Mouse (Mus musculus) MEL (cell line): ENCODE data around the gene Aplp1.

Source experiments
- BHLHE40 ChIP-seq: IDR thresholded peaks from 2 replicates; pipeline ENCODE4 v1.6.1; 2012; ENCODE audit warnings: low read depth, mild to moderate bottlenecking, inconsistent platforms, low read length, improper control_type of control experiment, borderline replicate concordance
- CTCF ChIP-seq, 3 experiments: IDR thresholded peaks in 2 of 3; conservative IDR thresholded peaks in 1 of 3; 2 replicates each; pipeline ENCODE4 v1.5.1; 2011 to 2012; ENCODE audit warnings: low read length in 3 of 3, low read depth in 2 of 3, mild to moderate bottlenecking in 2 of 3, improper control_type of control experiment in 1 of 3, inconsistent platforms in 1 of 3, mixed read lengths in 1 of 3, moderate library complexity in 1 of 3; ENCODE audit not compliant: control insufficient read depth in 1 of 3, insufficient read depth in 1 of 3, poor library complexity in 1 of 3, severe bottlenecking in 1 of 3
- GATA1 ChIP-seq: IDR thresholded peaks from 2 replicates; pipeline ENCODE4 v1.6.1; 2011; ENCODE audit warnings: low read depth, low read length, improper control_type of control experiment
- HCFC1 ChIP-seq: IDR thresholded peaks from 2 replicates; pipeline ENCODE4 v1.6.1; 2012; ENCODE audit warnings: low read depth, mild to moderate bottlenecking, inconsistent platforms, low read length, improper control_type of control experiment, moderate library complexity
- MAX ChIP-seq: IDR thresholded peaks from 2 replicates; pipeline ENCODE4 v1.6.1; 2011; ENCODE audit warnings: low read length, improper control_type of control experiment
- MAZ ChIP-seq: IDR thresholded peaks from 2 replicates; pipeline ENCODE4 v1.6.1; 2012; ENCODE audit warnings: low read depth, mild to moderate bottlenecking, inconsistent platforms, low read length, improper control_type of control experiment
- MYC ChIP-seq: IDR thresholded peaks from 2 replicates; pipeline ENCODE4 v1.6.1; 2011; ENCODE audit warnings: low read depth, mild to moderate bottlenecking, low read length, improper control_type of control experiment, moderate library complexity
- NRF1 ChIP-seq: IDR thresholded peaks from 2 replicates; pipeline ENCODE4 v1.6.1; 2014; ENCODE audit warnings: low read depth, mild to moderate bottlenecking, inconsistent platforms, low read length, improper control_type of control experiment, moderate library complexity; ENCODE audit not compliant: poor library complexity, insufficient read depth, severe bottlenecking
- POLR2A ChIP-seq, 2 experiments: IDR thresholded peaks; 2 replicates each; pipeline ENCODE4 v1.6.1; 2011 to 2012; ENCODE audit warnings: low read length in 2 of 2, mild to moderate bottlenecking in 2 of 2, control low read depth in 1 of 2, improper control_type of control experiment in 1 of 2, low read depth in 1 of 2, moderate library complexity in 1 of 2; ENCODE audit not compliant: control insufficient read depth in 1 of 2, insufficient read depth in 1 of 2, poor library complexity in 1 of 2
- POLR2AphosphoS2 ChIP-seq: IDR thresholded peaks from 2 replicates; pipeline ENCODE4 v1.6.1; 2011; ENCODE audit warnings: low read length, improper control_type of control experiment
- POLR2AphosphoS5 ChIP-seq: IDR thresholded peaks from 2 replicates; pipeline ENCODE4 v1.6.1; 2012; ENCODE audit warnings: low read depth, borderline replicate concordance, mild to moderate bottlenecking, inconsistent platforms, low read length, moderate library complexity, mixed read lengths
- SIN3A ChIP-seq: IDR thresholded peaks from 2 replicates; pipeline ENCODE4 v1.6.1; 2012; ENCODE audit warnings: low read length, improper control_type of control experiment, inconsistent platforms
- SMC3 ChIP-seq: IDR thresholded peaks from 2 replicates; pipeline ENCODE4 v1.6.1; 2011; ENCODE audit warnings: low read depth, low read length, improper control_type of control experiment
- ZC3H11A ChIP-seq: IDR thresholded peaks from 2 replicates; pipeline ENCODE4 v1.6.1; 2012; ENCODE audit warnings: low read depth, mild to moderate bottlenecking, inconsistent platforms, low read length, improper control_type of control experiment

DNA sequence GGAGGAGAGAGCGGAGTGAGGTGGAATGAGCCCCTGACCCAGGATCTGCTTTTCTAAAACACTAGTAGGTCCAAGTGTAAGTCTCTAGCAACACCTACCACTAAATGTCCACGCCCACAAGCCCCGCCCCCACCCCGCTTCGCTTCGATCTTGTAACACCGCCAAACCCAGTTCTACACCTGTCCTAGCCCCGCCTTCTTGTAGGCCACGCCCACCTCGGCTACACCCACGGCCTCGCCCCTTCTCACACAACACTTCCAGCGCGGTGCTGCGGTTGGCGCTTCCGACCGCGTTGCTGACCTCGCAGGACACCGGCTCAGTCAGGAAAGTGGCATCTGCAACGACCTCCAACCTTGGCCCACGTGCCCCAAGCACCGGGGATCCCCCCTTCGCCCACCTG is 8.4 kb upstream of the Aplp1 start:
- TF ChIP-seq SIN3A (no peak), MYC (no peak), CTCF (IDR thresholded peaks at IDR 0.05 in 2 of 3, conservative IDR thresholded peaks at IDR 0.05 in 1 of 3; ENCODE audit: control insufficient read depth in 1 of 3, insufficient read depth in 1 of 3, low read depth in 2 of 3, low read length in 3 of 3, poor library complexity in 1 of 3, severe bottlenecking in 1 of 3) (no peak), NRF1 (no peak), POLR2A (IDR thresholded peaks at IDR 0.05; ENCODE audit: control insufficient read depth in 1 of 2, insufficient read depth in 1 of 2, low read depth in 1 of 2, low read length in 2 of 2, poor library complexity in 1 of 2) (no peak), POLR2AphosphoS5 (no peak), HCFC1 (no peak), ZC3H11A (no peak), MAX (no peak), BHLHE40 (no peak), MAZ (no peak), SMC3 (no peak), POLR2AphosphoS2 (no peak), GATA1 (no peak)
